Mouse (Mus musculus) midbrain, postnatal 0 days (tissue): ENCODE results near the gene Rcc2. TPM values are rescaled to one million over a fixed set of nuclear protein-coding genes. Genes with fewer than 3 reads are reported as not detected.

Experiments
- ATAC-seq: fragments of 200-750 bp; cut with Nextera tagmentation; 2 replicates; pipeline ENCODE4 v1.8.0; 2017; ENCODE audit warnings: moderate number of reproducible peaks, mild to moderate bottlenecking, moderate TSS enrichment, moderate library complexity; ENCODE audit not compliant: low FRiP score
- DNase-seq: peaks from one replicate; pipeline ENCODE4 v3.0.0-alpha.2; 2015; ENCODE audit warnings: low spot score
- H3K27ac ChIP-seq: fragments of 300-500 bp; sonication (generic); 2 replicates; pipeline ENCODE4 v1.5.1; 2014; ENCODE audit warnings: low read depth, mild to moderate bottlenecking, low read length, mixed read lengths
- H3K27me3 ChIP-seq: fragments of 300-500 bp; sonication (generic); 2 replicates; pipeline ENCODE4 v1.6.1; 2014; ENCODE audit warnings: low read length, control low read depth, mixed read lengths; ENCODE audit not compliant: insufficient read depth
- H3K36me3 ChIP-seq: fragments of 300-500 bp; sonication (generic); 2 replicates; pipeline ENCODE4 v1.6.1; 2014; ENCODE audit warnings: low read length, control low read depth, mixed read lengths; ENCODE audit not compliant: insufficient read depth
- H3K4me1 ChIP-seq: fragments of 300-500 bp; sonication (generic); 2 replicates; pipeline ENCODE4 v1.6.1; 2014; ENCODE audit warnings: mild to moderate bottlenecking, control low read depth, antibody characterized with exemption, low read length, mixed read lengths; ENCODE audit not compliant: insufficient read depth
- H3K4me2 ChIP-seq: fragments of 300-500 bp; sonication (generic); 2 replicates; pipeline ENCODE4 v1.6.1; 2014; ENCODE audit warnings: low read depth, mild to moderate bottlenecking, low read length, mixed read lengths; ENCODE audit not compliant: poor library complexity, severe bottlenecking
- H3K4me3 ChIP-seq: fragments of 300-500 bp; sonication (generic); 2 replicates; pipeline ENCODE4 v1.5.1; 2014; ENCODE audit warnings: low read depth, mild to moderate bottlenecking, low read length, moderate library complexity
- H3K9ac ChIP-seq: fragments of 300-500 bp; sonication (generic); replicated peaks from 2 replicates; pipeline ENCODE4 v1.6.1; 2014; ENCODE audit warnings: mild to moderate bottlenecking, low read length, moderate library complexity, mixed read lengths; ENCODE audit not compliant: poor library complexity, severe bottlenecking
- H3K9me3 ChIP-seq: fragments of 300-500 bp; sonication (generic); 2 replicates; pipeline ENCODE4 v1.6.1; 2016; ENCODE audit warnings: low read length, control low read depth
- CTCF ChIP-seq: IDR thresholded peaks from 2 replicates; pipeline ENCODE4 v1.5.1; 2016; ENCODE audit warnings: antibody characterized with exemption, mild to moderate bottlenecking
- WGBS: fragments of 180-500 bp; shearing (Covaris S2); extraction: QIAGEN DNeasy Blood & Tissue Kit; methylation state at CpG from one replicate; pipeline ENCODE4 v1.1.7; 2014; 5-methylcytosine and 5-hydroxymethylcytosine counted together
- microRNA-seq: library from miRNA; unstranded; fragments of <30 nt; microRNA quantifications from one replicate; pipeline ENCODE4, GENCODE M21; 2016; ENCODE audit warnings: borderline number of aligned reads
- polyA plus RNA-seq: library from polyadenylated mRNA; unstranded; fragments of >200 nt; fragmentation: Nextera tagmentation; extraction: Ambion mirVana; gene quantifications from 2 replicates; pipeline ENCODE4 v1.2.1, GENCODE M21; 2015
- total RNA-seq: library from RNA; depleted of rRNA; stranded (reverse); fragments of >200 nt; gene quantifications from 2 replicates; pipeline ENCODE4 v1.2.3, GENCODE M21; 2014; rRNA removed

The Rcc2 gene
- total and polyA plus RNA-seq, 2 experiments from 2014 or later: 13.2 to 51.2 TPM

DNA sequence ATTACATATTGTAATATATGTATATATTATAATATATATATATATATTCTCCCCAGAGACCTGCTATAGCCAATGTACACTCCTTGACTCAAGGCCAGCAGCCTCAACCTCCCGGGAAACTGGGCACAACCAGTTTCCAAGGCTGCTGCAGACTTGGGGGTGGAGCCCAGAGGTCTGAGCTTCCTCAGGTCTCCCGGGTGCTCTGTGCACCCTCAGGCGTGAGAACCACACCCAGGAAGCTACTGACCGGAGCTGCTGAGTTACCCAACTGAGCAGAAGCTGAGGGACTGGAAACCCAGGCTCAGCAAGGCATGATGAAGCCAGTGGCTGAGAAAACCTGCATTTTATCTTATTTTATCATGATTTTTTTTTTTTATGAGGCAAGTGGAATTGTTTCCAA, 70.8 kb downstream of the Rcc2 start:
- no peak overlapping the region for H3K4me3 ChIP-seq
- no peak overlapping the region for H3K9ac ChIP-seq
- no peaks in the 10 kb centered on the region for H3K9me3 ChIP-seq
- H3K4me1 ChIP-seq: no peaks in the 10 kb centered on the region
- H3K27ac ChIP-seq: no peak overlapping the region
- WGBS: 53% methylated on average over 4 of the region's 4 CpGs
- DNase-seq (no peak), ATAC-seq (no peak)
- H3K27me3 ChIP-seq: no peaks in the 10 kb centered on the region
- H3K36me3 ChIP-seq: no peaks in the 10 kb centered on the region
- no peak overlapping the region for H3K4me2 ChIP-seq
- TF ChIP-seq CTCF: no peak

Small RNA genes within 50 kb of the gene (microRNA-seq; reads per million reads assigned to microRNA genes)
- gene Gm23045: not detected
- not detected for gene Gm25951

Other genes starting within 250 kb of the Rcc2 start
- gene Arhgef10l, start 34.5 kb upstream of the Rcc2 start, total RNA-seq: 68.7 and 81.1 TPM in 2 replicates
- gene Arhgef10l, start 34.5 kb upstream of the Rcc2 start, polyA plus RNA-seq: 20.7 and 23.1 TPM in 2 replicates
- not detected in 2 replicates for gene Padi6, start 42.1 kb downstream of the Rcc2 start, total RNA-seq
- 0.09 and 0.10 TPM in 2 replicates for gene Padi6, start 42.1 kb downstream of the Rcc2 start, polyA plus RNA-seq
- 0.57 TPM in 1 of 2 replicates, not detected in the other for gene Padi4, start 73.7 kb downstream of the Rcc2 start, total RNA-seq
- gene Padi4, start 73.7 kb downstream of the Rcc2 start, polyA plus RNA-seq: 0.07 and 0.09 TPM in 2 replicates
- 0.14 TPM in 1 of 2 replicates, not detected in the other for gene Padi3, start 110.1 kb downstream of the Rcc2 start, total RNA-seq
- gene Padi3, start 110.1 kb downstream of the Rcc2 start, polyA plus RNA-seq: not detected in 2 replicates
- gene Padi1, start 145.2 kb downstream of the Rcc2 start, total RNA-seq: 0.14 and 0.16 TPM in 2 replicates
- gene Padi1, start 145.2 kb downstream of the Rcc2 start, polyA plus RNA-seq: 0.06 TPM in 1 of 2 replicates, not detected in the other
- 3.1 and 7.1 TPM in 2 replicates for gene Padi2, start 205.8 kb downstream of the Rcc2 start, total RNA-seq
- 2.7 and 3.3 TPM in 2 replicates for gene Padi2, start 205.8 kb downstream of the Rcc2 start, polyA plus RNA-seq